Mouse (Mus musculus): ENCODE measurements around the gene Cd79a. TPM values are rescaled to one million over a fixed set of nuclear protein-coding genes. Genes with fewer than 3 reads are reported as not detected.

Gene Cd79a
- total and polyA plus RNA-seq, 3 experiments, result 51.8 to 422 (median 75.2) TPM

DNA sequence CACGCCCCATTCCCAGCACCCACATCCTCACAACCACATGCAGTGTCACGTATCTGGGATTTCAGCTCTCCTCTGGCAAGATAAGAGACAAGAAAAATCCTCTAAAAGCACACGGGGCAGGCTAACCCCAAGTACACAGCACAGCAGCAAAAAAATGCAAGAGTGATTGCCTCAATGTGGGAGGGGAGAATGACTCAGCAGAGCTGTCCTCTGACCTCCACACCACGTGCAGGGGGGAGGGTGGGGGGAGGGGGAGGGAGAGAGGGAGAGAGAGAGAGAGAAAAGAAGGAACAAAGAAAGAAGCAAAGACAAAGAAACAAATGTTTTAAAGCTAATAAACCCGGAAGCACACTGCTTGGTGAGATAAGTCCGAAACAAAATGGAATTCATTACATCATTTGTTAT lies 46.3 kb upstream of the Cd79a start:
- peak overlapping the region; percentile 50 to 68 (median 64) for H3K4me3 ChIP-seq (replicated peaks in 1 of 3; ENCODE audit: low read depth in 2 of 3, low read length in 2 of 3, poor library complexity in 1 of 3)
- H3K36me3 ChIP-seq (replicated peaks in 1 of 2; ENCODE audit: control insufficient read depth in 1 of 2, insufficient read depth in 1 of 2, low read length in 1 of 2), result no peaks in the 10 kb centered on the region
- H3K4me1 ChIP-seq (ENCODE audit: control insufficient read depth in 1 of 2, insufficient read depth in 2 of 2), result peaks cover 26 to 53% of the 10 kb centered on the region in 2 experiments
- DNase-seq (ENCODE audit: extremely low read depth), result peak; percentile 91
- H3K9me3 ChIP-seq (replicated peaks; ENCODE audit: low read length), result no peaks in the 10 kb centered on the region
- in situ Hi-C loops (cut with MboI; ENCODE audit: low pct_ligation_motif_present, low pct_unique_long_range_greater_than_20kb, low sequenced_read_pairs), result loop anchor here (10.0 kb wide), 1 partner anchor 54 kb away; the partner anchor contains the start of gene Arhgef1
- no peaks in the 10 kb centered on the region for H3K79me2 ChIP-seq (replicated peaks; ENCODE audit: control insufficient read depth, extremely low read depth, insufficient read depth, poor library complexity, severe bottlenecking)
- dilution Hi-C loops (cut with MboI; ENCODE audit: extremely low pct_ligation_motif_present, extremely low pct_unique_long_range_greater_than_20kb, low sequenced_read_pairs), result no loop called here
- TF ChIP-seq TCF12 (IDR thresholded peaks at IDR 0.05; ENCODE audit: low read depth, low read length), result peak; percentile 72
- no peak for TF ChIP-seq ZMIZ1 (IDR thresholded peaks at IDR 0.05; ENCODE audit: low read depth, low read length)
- 0 out of 2 replicates have a peak, but pooled peaks have one; percentile 29 for TF ChIP-seq NELFE (IDR thresholded peaks at IDR 0.05; ENCODE audit: low read depth, low read length)
- 0 out of 2 replicates have a peak, but pooled peaks have one; percentile 17 for TF ChIP-seq KAT2A (IDR thresholded peaks at IDR 0.05; ENCODE audit: insufficient replicate concordance, low read length)
- TF ChIP-seq POLR2A (IDR thresholded peaks at IDR 0.05; ENCODE audit: low read depth, low read length), result peak; percentile 58
- no peak for TF ChIP-seq USF2 (conservative IDR thresholded peaks at IDR 0.05; ENCODE audit: low read depth, low read length)
- TF ChIP-seq MEF2A (IDR thresholded peaks at IDR 0.05; ENCODE audit: borderline replicate concordance, low read depth, low read length), result peak; percentile 48; the same call in 1 of the 2 replicates
- TF ChIP-seq EP300 (IDR thresholded peaks at IDR 0.05; ENCODE audit: low read length), result peak; percentile 67
- TF ChIP-seq MAFK (IDR thresholded peaks at IDR 0.05; ENCODE audit: insufficient replicate concordance, low read length), result peak; percentile 95
- no peak for TF ChIP-seq POLR2AphosphoS2 (IDR thresholded peaks at IDR 0.05; ENCODE audit: low read depth, low read length)
- TF ChIP-seq NRF1 (IDR thresholded peaks at IDR 0.05; ENCODE audit: low read depth, low read length), result no peak
- TF ChIP-seq RCOR1 (conservative IDR thresholded peaks at IDR 0.05; ENCODE audit: low read depth, low read length), result no peak
- TF ChIP-seq E2F4 (IDR thresholded peaks at IDR 0.05; ENCODE audit: insufficient replicate concordance, low read depth, low read length), result no peak
- peak; percentile 70 for TF ChIP-seq JUN (IDR thresholded peaks at IDR 0.05; ENCODE audit: insufficient read depth, low read depth, low read length)
- TF ChIP-seq RAD21 (IDR thresholded peaks at IDR 0.05; ENCODE audit: low read depth, low read length), result no peak
- TF ChIP-seq ZNF384 (IDR thresholded peaks at IDR 0.05; ENCODE audit: low read depth, low read length), result peak; percentile 89
- TF ChIP-seq USF1 (IDR thresholded peaks at IDR 0.05; ENCODE audit: low read depth, low read length), result peak; percentile 63
- peak; percentile 53 for TF ChIP-seq HCFC1 (IDR thresholded peaks at IDR 0.05; ENCODE audit: low read depth, low read length)
- peak; percentile 94 for TF ChIP-seq MYC (IDR thresholded peaks at IDR 0.05; ENCODE audit: low read depth, low read length)
- peak; percentile 81 for TF ChIP-seq IRF4 (IDR thresholded peaks at IDR 0.05; ENCODE audit: low read depth, low read length)
- peak; percentile 64 for TF ChIP-seq JUND (conservative IDR thresholded peaks at IDR 0.05; ENCODE audit: low read depth, low read length)
- no peak for TF ChIP-seq CTCF (conservative IDR thresholded peaks at IDR 0.05 in 1 of 2, IDR thresholded peaks at IDR 0.05 in 1 of 2; ENCODE audit: low read depth in 2 of 2, low read length in 2 of 2)
- TF ChIP-seq ZC3H11A (IDR thresholded peaks at IDR 0.05; ENCODE audit: low read depth, low read length), result no peak
- TF ChIP-seq UBTF (IDR thresholded peaks at IDR 0.05; ENCODE audit: low read depth, low read length), result no peak
- TF ChIP-seq CHD1 (IDR thresholded peaks at IDR 0.05; ENCODE audit: low read depth, low read length), result no peak
- TF ChIP-seq SIN3A (IDR thresholded peaks at IDR 0.05; ENCODE audit: low read length), result peak; percentile 84
- TF ChIP-seq ELF1 (IDR thresholded peaks at IDR 0.05; ENCODE audit: low read depth, low read length), result peak; percentile 74
- no peak for TF ChIP-seq SMC3 (IDR thresholded peaks at IDR 0.05; ENCODE audit: low read depth, low read length)
- peak; percentile 97 for TF ChIP-seq BHLHE40 (IDR thresholded peaks at IDR 0.05; ENCODE audit: low read depth, low read length)
- no peak for TF ChIP-seq ZKSCAN1 (IDR thresholded peaks at IDR 0.05; ENCODE audit: borderline replicate concordance, low read depth, low read length)
- peak; percentile 88 for TF ChIP-seq ETS1 (conservative IDR thresholded peaks at IDR 0.05; ENCODE audit: low read depth, low read length)
- TF ChIP-seq CHD2 (IDR thresholded peaks at IDR 0.05; ENCODE audit: low read length), result peak; percentile 90
- peak; percentile 96 for TF ChIP-seq MAZ (IDR thresholded peaks at IDR 0.05; ENCODE audit: low read depth, low read length)
- TF ChIP-seq MAX (IDR thresholded peaks at IDR 0.05; ENCODE audit: low read length), result peak; percentile 94
- no peak for TF ChIP-seq PAX5 (IDR thresholded peaks at IDR 0.05; ENCODE audit: low read length)
- peak; percentile 47; the same call in 1 of the 2 replicates for TF ChIP-seq TBP (conservative IDR thresholded peaks at IDR 0.05; ENCODE audit: low read depth, low read length)
- peak; percentile 90 for TF ChIP-seq MXI1 (IDR thresholded peaks at IDR 0.05; ENCODE audit: low read depth, low read length)
- TF ChIP-seq GABPA (IDR thresholded peaks at IDR 0.05; ENCODE audit: insufficient replicate concordance, low read depth, low read length), result no peak
- peak overlapping the region; percentile 98 for H3K27ac ChIP-seq (ENCODE audit: insufficient read depth, low read depth)
- H3K9ac ChIP-seq (ENCODE audit: insufficient read depth, low read depth), result peak overlapping the region; percentile 87; the same call in 1 of the 2 replicates
- peak overlapping the region; percentile 99 for H3K4me2 ChIP-seq (ENCODE audit: insufficient read depth, low read depth, poor library complexity, severe bottlenecking)
- no peaks in the 10 kb centered on the region for H3K27me3 ChIP-seq (replicated peaks)

All from CH12.LX (cell line).